Mouse (Mus musculus): ENCODE results near the gene Olfr1174-ps. TPM values are rescaled to one million over a fixed set of nuclear protein-coding genes. Genes with fewer than 3 reads are reported as not detected.
A peak's percentile ranks its signal among the peaks of the same experiment; 100 is the strongest.

The Olfr1174-ps gene
- polyA plus RNA-seq (2015; fragmentation: Nextera tagmentation; extraction: Ambion mirVana) = not detected in 2 replicates

DNA sequence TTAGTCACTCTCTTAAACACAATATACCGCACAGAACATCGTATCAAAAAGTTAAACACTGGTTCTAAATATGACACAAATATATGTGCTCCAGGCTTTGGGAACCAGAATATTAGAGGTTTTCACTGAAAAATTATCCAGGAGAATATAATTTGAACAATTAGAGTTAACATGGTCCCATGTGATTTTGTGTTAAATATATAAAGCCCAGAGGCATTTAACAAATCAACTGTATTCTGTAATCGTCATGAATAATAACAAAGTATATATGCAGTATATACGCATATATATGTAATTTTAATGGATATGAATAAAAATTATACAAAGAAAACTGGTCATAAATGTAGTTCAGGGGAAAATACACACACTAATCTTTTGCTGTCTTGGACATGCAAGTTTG is at the start of gene Olfr1174-ps:
Olfr1174-ps (minus strand) TSS at position 101 of the 400 bp plus-strand sequence.
- ATAC-seq (ENCODE audit: low FRiP score, low read depth) = no peak
- Histone ChIP-seq H3K4me3 (no peak within 1 kb of the TSS), H3K27ac (replicated peaks) (no peak within 1 kb of the TSS), H3K9ac (no peak within 1 kb of the TSS), H3K4me1 (replicated peaks) (no peaks in the 10 kb centered on the region), H3K36me3 (no peaks in the 10 kb centered on the region), H3K27me3 (no peaks in the 10 kb centered on the region), H3K4me2 (no peak within 1 kb of the TSS), H3K9me3 (no peaks in the 10 kb centered on the region)
- WGBS = 90% methylated on average over 4 of the region's 4 CpGs

DNA sequence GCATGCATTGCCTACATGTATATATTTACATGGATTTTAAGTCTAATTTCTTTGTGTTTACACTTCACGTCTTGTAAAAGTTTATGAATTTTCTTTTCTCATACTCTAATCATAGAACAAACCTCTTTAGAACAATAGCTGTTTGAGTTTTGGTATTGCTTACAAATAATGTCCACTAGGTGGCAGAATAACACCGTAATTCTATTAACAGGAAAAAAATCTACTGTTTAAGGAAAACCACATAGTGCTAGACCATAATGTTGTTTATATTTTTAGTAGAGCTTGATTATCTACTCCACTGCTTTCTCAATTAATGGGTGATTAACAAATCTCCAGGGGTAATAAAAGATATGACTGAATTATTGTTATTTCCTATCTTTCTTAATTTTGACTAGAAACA is 41.4 kb upstream of the Olfr1174-ps start:
- Histone ChIP-seq H3K27me3 (no peaks in the 10 kb centered on the region), H3K4me1 (replicated peaks) (no peaks in the 10 kb centered on the region), H3K4me2 (no peak overlapping the region), H3K4me3 (no peak overlapping the region), H3K27ac (replicated peaks) (no peak overlapping the region), H3K9me3 (no peaks in the 10 kb centered on the region), H3K9ac (no peak overlapping the region), H3K36me3 (no peaks in the 10 kb centered on the region)
- 3% methylated on average over 2 of the region's 2 CpGs for WGBS
- peak; percentile 76 for ATAC-seq (ENCODE audit: low FRiP score, low read depth)

DNA sequence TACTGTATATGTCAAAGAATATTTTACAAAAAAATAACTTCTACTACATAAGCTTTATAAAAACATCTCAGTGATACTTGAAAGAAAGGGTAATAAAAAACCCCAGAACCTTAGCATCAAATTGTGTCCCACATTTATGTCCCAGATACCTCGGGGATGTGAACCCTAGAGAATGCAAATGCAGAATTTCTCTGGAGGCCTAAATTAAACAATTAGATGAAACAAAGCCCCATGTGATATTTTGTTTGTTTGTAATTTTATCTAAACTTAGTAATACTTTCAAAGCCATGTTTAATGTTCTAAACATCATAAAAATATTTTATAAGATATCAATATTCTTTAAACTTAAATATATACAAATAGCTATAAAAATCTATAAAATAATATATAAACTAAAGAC is 31.5 kb upstream of the Olfr1174-ps start, which contains the start of gene Olfr1177-ps:
Olfr1177-ps (minus strand) TSS at position 101 of the 400 bp plus-strand sequence.
- no peak within 1 kb of the TSS for H3K9ac ChIP-seq
- H3K4me3 ChIP-seq = no peak within 1 kb of the TSS
- H3K9me3 ChIP-seq = no peaks in the 10 kb centered on the region
- H3K27ac ChIP-seq (replicated peaks) = no peak within 1 kb of the TSS
- ATAC-seq (ENCODE audit: low FRiP score, low read depth) = no peak
- no peaks in the 10 kb centered on the region for H3K4me1 ChIP-seq (replicated peaks)
- no peaks in the 10 kb centered on the region for H3K36me3 ChIP-seq
- no peak within 1 kb of the TSS for H3K4me2 ChIP-seq
- WGBS = 89% methylated on average over 1 of the region's 1 CpGs
- no peaks in the 10 kb centered on the region for H3K27me3 ChIP-seq

DNA sequence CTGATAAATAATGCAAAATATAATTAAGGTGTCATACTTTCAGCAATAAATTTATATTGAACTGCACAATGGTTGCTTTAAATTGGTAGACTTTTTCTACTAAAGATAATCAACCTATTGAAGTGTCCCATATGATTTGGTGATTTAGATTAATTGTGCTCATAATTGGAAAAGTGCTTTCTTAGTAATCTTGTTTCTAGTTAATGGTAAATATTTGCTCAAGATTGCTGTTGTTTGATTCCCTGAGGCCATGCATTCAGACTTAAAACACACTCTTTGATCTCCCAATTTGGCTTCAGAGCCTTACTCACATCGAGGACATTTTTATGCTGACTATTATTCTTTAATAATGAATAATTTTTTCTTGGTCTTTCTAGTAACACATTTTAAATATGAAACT is 21.5 kb upstream of the Olfr1174-ps start, which contains the start of gene Olfr1176:
Olfr1176 (plus strand) TSS at position 301 of the 400 bp plus-strand sequence.
- no peak within 1 kb of the TSS for H3K9ac ChIP-seq
- no peak within 1 kb of the TSS for H3K4me3 ChIP-seq
- H3K27me3 ChIP-seq = no peaks in the 10 kb centered on the region
- H3K36me3 ChIP-seq = no peaks in the 10 kb centered on the region
- no peaks in the 10 kb centered on the region for H3K4me1 ChIP-seq (replicated peaks)
- ATAC-seq (ENCODE audit: low FRiP score, low read depth) = no peak
- 69% methylated on average over 1 of the region's 1 CpGs for WGBS
- no peak within 1 kb of the TSS for H3K4me2 ChIP-seq
- no peak within 1 kb of the TSS for H3K27ac ChIP-seq (replicated peaks)
- H3K9me3 ChIP-seq = no peaks in the 10 kb centered on the region

DNA sequence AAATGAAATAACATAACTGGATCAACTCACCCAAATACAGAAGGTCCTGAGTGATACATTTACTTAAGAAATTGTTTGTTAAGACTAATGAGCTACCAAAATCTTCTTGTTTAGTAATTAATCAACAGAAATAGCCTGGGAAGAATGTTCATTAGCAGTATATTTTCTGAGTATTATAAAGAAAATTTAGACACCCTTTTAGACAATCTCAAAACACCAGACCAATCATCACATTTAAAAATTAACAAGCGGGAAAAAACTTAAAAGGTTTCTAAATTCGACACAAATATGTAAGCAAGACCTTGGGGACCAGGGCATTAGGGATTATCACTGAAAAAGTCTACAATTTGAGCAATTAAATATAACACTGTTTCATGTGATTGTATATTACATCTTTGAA is 12.2 kb upstream of the Olfr1174-ps start, which contains the start of gene Olfr1175-ps:
Olfr1175-ps (minus strand) TSS at position 101 of the 400 bp plus-strand sequence.
- ATAC-seq (ENCODE audit: low FRiP score, low read depth) = no peak
- Histone ChIP-seq H3K4me2 (no peak within 1 kb of the TSS), H3K36me3 (no peaks in the 10 kb centered on the region), H3K4me1 (replicated peaks) (no peaks in the 10 kb centered on the region), H3K27me3 (no peaks in the 10 kb centered on the region), H3K9ac (no peak within 1 kb of the TSS), H3K4me3 (no peak within 1 kb of the TSS), H3K9me3 (no peaks in the 10 kb centered on the region), H3K27ac (replicated peaks) (no peak within 1 kb of the TSS)
- WGBS = 92% methylated on average over 2 of the region's 2 CpGs

DNA sequence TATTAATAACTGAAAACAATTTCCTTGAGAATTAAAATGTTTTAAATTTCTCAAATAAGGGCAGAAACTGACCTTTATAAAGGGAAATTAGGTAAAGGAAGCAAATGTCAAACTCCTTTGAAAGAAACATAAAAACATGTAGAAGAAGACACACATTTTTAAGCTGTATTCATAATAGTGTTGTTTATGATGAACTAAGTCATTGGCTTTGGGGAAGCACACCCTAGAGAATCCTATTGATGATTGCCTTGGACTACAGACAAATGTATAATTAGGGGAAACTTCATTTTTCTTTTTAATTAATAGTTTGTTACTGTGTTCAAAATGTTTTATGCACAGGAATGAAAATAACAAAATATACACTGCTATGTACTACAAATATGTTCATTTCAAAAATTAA is 35.2 kb downstream of the Olfr1174-ps start, which contains the start of gene Olfr1173:
Olfr1173 (minus strand) TSS at position 101 of the 400 bp plus-strand sequence.
- H3K9me3 ChIP-seq = no peaks in the 10 kb centered on the region
- no peak for ATAC-seq (ENCODE audit: low FRiP score, low read depth)
- no peak within 1 kb of the TSS for H3K9ac ChIP-seq

More for the DNA sequence above, 35.2 kb downstream of the Olfr1174-ps start, which contains the start of gene Olfr1173:
- H3K4me3 ChIP-seq = no peak within 1 kb of the TSS
- H3K36me3 ChIP-seq = no peaks in the 10 kb centered on the region
- no peak within 1 kb of the TSS for H3K27ac ChIP-seq (replicated peaks)
- no peak within 1 kb of the TSS for H3K4me2 ChIP-seq
- no peaks in the 10 kb centered on the region for H3K4me1 ChIP-seq (replicated peaks)
- H3K27me3 ChIP-seq = no peaks in the 10 kb centered on the region

Other genes with a start within 250 kb of the Olfr1174-ps start
- gene Olfr1163, start 243.3 kb downstream of the Olfr1174-ps start, polyA plus RNA-seq (2015; fragmentation: Nextera tagmentation; extraction: Ambion mirVana) = not detected in 2 replicates
- not detected in 2 replicates for gene Olfr1164, start 221.2 kb downstream of the Olfr1174-ps start, polyA plus RNA-seq (2015; fragmentation: Nextera tagmentation; extraction: Ambion mirVana)
- gene Olfr1166, start 186.9 kb downstream of the Olfr1174-ps start, polyA plus RNA-seq (2015; fragmentation: Nextera tagmentation; extraction: Ambion mirVana) = not detected in 2 replicates
- gene Olfr1167, start 159.9 kb downstream of the Olfr1174-ps start, polyA plus RNA-seq (2015; fragmentation: Nextera tagmentation; extraction: Ambion mirVana) = not detected in 2 replicates
- not detected in 2 replicates for gene Olfr1168, start 133.3 kb downstream of the Olfr1174-ps start, polyA plus RNA-seq (2015; fragmentation: Nextera tagmentation; extraction: Ambion mirVana)
- not detected in 2 replicates for gene Olfr1170, start 86.8 kb downstream of the Olfr1174-ps start, polyA plus RNA-seq (2015; fragmentation: Nextera tagmentation; extraction: Ambion mirVana)
- not detected in 2 replicates for gene Olfr1173, start 35.3 kb downstream of the Olfr1174-ps start, polyA plus RNA-seq (2015; fragmentation: Nextera tagmentation; extraction: Ambion mirVana)
- gene Olfr1175-ps, start 12.1 kb upstream of the Olfr1174-ps start, polyA plus RNA-seq (2015; fragmentation: Nextera tagmentation; extraction: Ambion mirVana) = not detected in 2 replicates
- not detected in 2 replicates for gene Olfr1176, start 21.6 kb upstream of the Olfr1174-ps start, polyA plus RNA-seq (2015; fragmentation: Nextera tagmentation; extraction: Ambion mirVana)
- not detected in 2 replicates for gene Olfr1177-ps, start 31.4 kb upstream of the Olfr1174-ps start, polyA plus RNA-seq (2015; fragmentation: Nextera tagmentation; extraction: Ambion mirVana)
- gene Olfr1178, start 71.9 kb upstream of the Olfr1174-ps start, polyA plus RNA-seq (2015; fragmentation: Nextera tagmentation; extraction: Ambion mirVana) = not detected in 2 replicates
- not detected in 2 replicates for gene Olfr1179, start 91.3 kb upstream of the Olfr1174-ps start, polyA plus RNA-seq (2015; fragmentation: Nextera tagmentation; extraction: Ambion mirVana)
- gene Olfr1180, start 104.0 kb upstream of the Olfr1174-ps start, polyA plus RNA-seq (2015; fragmentation: Nextera tagmentation; extraction: Ambion mirVana) = not detected in 2 replicates
- gene Olfr1181, start 111.0 kb upstream of the Olfr1174-ps start, polyA plus RNA-seq (2015; fragmentation: Nextera tagmentation; extraction: Ambion mirVana) = not detected in 2 replicates
- gene Gm13757, start 134.0 kb upstream of the Olfr1174-ps start, polyA plus RNA-seq (2015; fragmentation: Nextera tagmentation; extraction: Ambion mirVana) = not detected in 2 replicates
- gene Olfr1183, start 139.7 kb upstream of the Olfr1174-ps start, polyA plus RNA-seq (2015; fragmentation: Nextera tagmentation; extraction: Ambion mirVana) = not detected in 2 replicates
- gene Olfr1184, start 168.5 kb upstream of the Olfr1174-ps start, polyA plus RNA-seq (2015; fragmentation: Nextera tagmentation; extraction: Ambion mirVana) = not detected in 2 replicates
- gene Olfr1185-ps1, start 178.2 kb upstream of the Olfr1174-ps start, polyA plus RNA-seq (2015; fragmentation: Nextera tagmentation; extraction: Ambion mirVana) = not detected in 2 replicates
- gene Olfr1186, start 203.4 kb upstream of the Olfr1174-ps start, polyA plus RNA-seq (2015; fragmentation: Nextera tagmentation; extraction: Ambion mirVana) = not detected in 2 replicates
- not detected in 2 replicates for gene Olfr1188, start 241.8 kb upstream of the Olfr1174-ps start, polyA plus RNA-seq (2015; fragmentation: Nextera tagmentation; extraction: Ambion mirVana)